Mouse (Mus musculus) E14TG2a.4 (cell line): Measurements from ENCODE around the gene Wipf3.
A peak's percentile ranks its signal among the peaks of the same experiment; 100 is the strongest.

ENCODE experiments used
- H3K27me3 ChIP-seq: 2 replicates; pipeline ENCODE4 v1.6.1; 2014; ENCODE audit warnings: low read length, control low read depth; ENCODE audit not compliant: insufficient read depth
- H3K36me3 ChIP-seq: 2 replicates; pipeline ENCODE4 v1.6.1; 2014; ENCODE audit warnings: low read length, control low read depth; ENCODE audit not compliant: insufficient read depth
- H3K4me1 ChIP-seq: replicated peaks from 2 replicates; pipeline ENCODE4 v1.6.1; 2014; ENCODE audit warnings: low read depth, low read length, control low read depth
- H3K4me3 ChIP-seq: replicated peaks from 2 replicates; pipeline ENCODE4 v1.5.1; 2014; ENCODE audit warnings: mild to moderate bottlenecking, low read length
- H3K9me3 ChIP-seq: 2 replicates; pipeline ENCODE4 v1.6.1; 2014; ENCODE audit warnings: low read length, control low read depth
- CTCF ChIP-seq: conservative IDR thresholded peaks from 2 replicates; pipeline ENCODE4 v1.5.1; 2014; ENCODE audit warnings: low read length
- NANOG ChIP-seq: IDR thresholded peaks from 2 replicates; pipeline ENCODE4 v1.6.1; 2014; ENCODE audit warnings: borderline replicate concordance, low read length, mixed read lengths
- POU5F1 ChIP-seq: IDR thresholded peaks from 2 replicates; pipeline ENCODE4 v1.6.1; 2014; ENCODE audit warnings: low read length, borderline replicate concordance

Gene Wipf3

GRCm38 (mm10) chr6:54435663-54436062 is 6.3 kb downstream of the Wipf3 start:
- 0 out of 2 replicates have a peak overlapping the region, but pooled peaks have one; percentile 0 for H3K4me3 ChIP-seq
- peaks cover under 1% of the 10 kb centered on the region; the same call in 1 of the 2 replicates for H3K9me3 ChIP-seq
- H3K36me3 ChIP-seq, result no peaks in the 10 kb centered on the region
- TF ChIP-seq NANOG, result no peak
- TF ChIP-seq POU5F1, result no peak
- no peak for TF ChIP-seq CTCF
- peaks cover 22% of the 10 kb centered on the region for H3K4me1 ChIP-seq
- peaks cover 14% of the 10 kb centered on the region for H3K27me3 ChIP-seq

- H3K4me1 ChIP-seq, result peaks cover 22% of the 10 kb centered on the region
- H3K27me3 ChIP-seq, result peaks cover 8% of the 10 kb centered on the region
- H3K9me3 ChIP-seq, result no peaks in the 10 kb centered on the region
- no peak for TF ChIP-seq CTCF
- TF ChIP-seq POU5F1, result no peak
- no peak for TF ChIP-seq NANOG
- 0 out of 2 replicates have a peak overlapping the region, but pooled peaks have one; percentile 0 for H3K4me3 ChIP-seq
- H3K36me3 ChIP-seq, result no peaks in the 10 kb centered on the region
These were observed 6.9 kb downstream of the Wipf3 start for GRCm38 (mm10) chr6:54436286-54436685.

- TF ChIP-seq POU5F1 (no peak), NANOG (no peak), CTCF (no peak)
These were observed 9.1 kb downstream of the Wipf3 start for GRCm38 (mm10) chr6:54438510-54438909.

GRCm38 (mm10) chr6:54440658-54441057 is 11.3 kb downstream of the Wipf3 start:
- no peaks in the 10 kb centered on the region for H3K36me3 ChIP-seq
- H3K27me3 ChIP-seq, result no peaks in the 10 kb centered on the region
- TF ChIP-seq CTCF, result no peak
- TF ChIP-seq NANOG, result no peak
- no peak for TF ChIP-seq POU5F1
- no peaks in the 10 kb centered on the region for H3K9me3 ChIP-seq
- peaks cover 10% of the 10 kb centered on the region for H3K4me1 ChIP-seq
- no peak overlapping the region for H3K4me3 ChIP-seq

More at GRCm38 (mm10) chr6:54438510-54438909, 9.1 kb downstream of the Wipf3 start:
- Histone ChIP-seq H3K36me3 (no peaks in the 10 kb centered on the region), H3K27me3 (no peaks in the 10 kb centered on the region), H3K9me3 (no peaks in the 10 kb centered on the region), H3K4me1 (peaks cover 22% of the 10 kb centered on the region), H3K4me3 (no peak overlapping the region)

GRCm38 (mm10) chr6:54443657-54444056 is 14.3 kb downstream of the Wipf3 start:
- H3K4me3 ChIP-seq, result no peak overlapping the region
- no peaks in the 10 kb centered on the region for H3K27me3 ChIP-seq
- H3K4me1 ChIP-seq, result no peaks in the 10 kb centered on the region
- H3K36me3 ChIP-seq, result no peaks in the 10 kb centered on the region
- H3K9me3 ChIP-seq, result no peaks in the 10 kb centered on the region
- TF ChIP-seq POU5F1 (no peak), CTCF (no peak), NANOG (no peak)

GRCm38 (mm10) chr6:54444086-54444485 is 14.7 kb downstream of the Wipf3 start:
- Histone ChIP-seq H3K4me1 (no peaks in the 10 kb centered on the region), H3K27me3 (no peaks in the 10 kb centered on the region), H3K36me3 (no peaks in the 10 kb centered on the region), H3K4me3 (no peak overlapping the region), H3K9me3 (no peaks in the 10 kb centered on the region)
- TF ChIP-seq CTCF (no peak), NANOG (no peak), POU5F1 (no peak)

- Histone ChIP-seq H3K27me3 (no peaks in the 10 kb centered on the region), H3K4me3 (no peak overlapping the region), H3K4me1 (no peaks in the 10 kb centered on the region), H3K9me3 (no peaks in the 10 kb centered on the region), H3K36me3 (no peaks in the 10 kb centered on the region)
- TF ChIP-seq NANOG, result no peak
- TF ChIP-seq CTCF, result no peak
- no peak for TF ChIP-seq POU5F1
These were observed 15.9 kb downstream of the Wipf3 start for GRCm38 (mm10) chr6:54445249-54445818.

- Histone ChIP-seq H3K4me3 (no peak overlapping the region), H3K9me3 (no peaks in the 10 kb centered on the region), H3K27me3 (no peaks in the 10 kb centered on the region), H3K36me3 (no peaks in the 10 kb centered on the region), H3K4me1 (no peaks in the 10 kb centered on the region)
- TF ChIP-seq CTCF, result no peak
- no peak for TF ChIP-seq POU5F1
- TF ChIP-seq NANOG, result no peak
These were observed 17.9 kb downstream of the Wipf3 start for GRCm38 (mm10) chr6:54447353-54447752.

- H3K4me1 ChIP-seq, result no peaks in the 10 kb centered on the region
- H3K9me3 ChIP-seq, result no peaks in the 10 kb centered on the region
- TF ChIP-seq NANOG (no peak), POU5F1 (no peak), CTCF (no peak)
- H3K4me3 ChIP-seq, result no peak overlapping the region
- no peaks in the 10 kb centered on the region for H3K36me3 ChIP-seq
- peaks cover 2% of the 10 kb centered on the region; the same call in 1 of the 2 replicates for H3K27me3 ChIP-seq
These were observed 30.3 kb downstream of the Wipf3 start for GRCm38 (mm10) chr6:54459661-54460060.
